Mouse (Mus musculus) heart, postnatal 0 days (tissue): ENCODE measurements around the gene Dynll1. TPM values are rescaled to one million over a fixed set of nuclear protein-coding genes. Genes with fewer than 3 reads are reported as not detected.

Experiments used
- ATAC-seq: fragments of 200-750 bp; cut with Nextera tagmentation; 2 replicates; pipeline ENCODE4 v1.8.0; 2017; ENCODE audit warnings: low read depth, moderate number of reproducible peaks, moderate library complexity; ENCODE audit not compliant: insufficient read depth
- DNase-seq: peaks from one replicate; pipeline ENCODE4 v3.0.0-alpha.2; 2016; ENCODE audit warnings: low spot score
- H3K27ac ChIP-seq: fragments of 300-500 bp; sonication (generic); 2 replicates; pipeline ENCODE4 v1.5.1; 2014; ENCODE audit warnings: low read depth, mild to moderate bottlenecking
- H3K27me3 ChIP-seq: fragments of 300-500 bp; sonication (generic); 2 replicates; pipeline ENCODE4 v1.6.1; 2014; ENCODE audit warnings: low read length, mixed read lengths; ENCODE audit not compliant: control insufficient read depth, insufficient read depth
- H3K36me3 ChIP-seq: fragments of 300-500 bp; sonication (generic); replicated peaks from 2 replicates; pipeline ENCODE4 v1.6.1; 2014; ENCODE audit warnings: low read length, mixed read lengths; ENCODE audit not compliant: control insufficient read depth, insufficient read depth
- H3K4me1 ChIP-seq: fragments of 300-500 bp; sonication (generic); 2 replicates; pipeline ENCODE4 v1.6.1; 2014; ENCODE audit warnings: antibody characterized with exemption; ENCODE audit not compliant: control insufficient read depth, insufficient read depth
- H3K4me2 ChIP-seq: fragments of 300-500 bp; sonication (generic); 2 replicates; pipeline ENCODE4 v1.6.1; 2014; ENCODE audit warnings: low read depth, mild to moderate bottlenecking, low read length, moderate library complexity
- H3K4me3 ChIP-seq: fragments of 300-500 bp; sonication (generic); 2 replicates; pipeline ENCODE4 v1.5.1; 2014; ENCODE audit warnings: low read depth, low read length
- H3K9ac ChIP-seq: fragments of 300-500 bp; sonication (generic); replicated peaks from 2 replicates; pipeline ENCODE4 v1.6.1; 2014; ENCODE audit warnings: low read depth, low read length, mixed read lengths
- H3K9me3 ChIP-seq: fragments of 300-500 bp; sonication (generic); replicated peaks from 2 replicates; pipeline ENCODE4 v1.6.1; 2016; ENCODE audit warnings: low read length; ENCODE audit not compliant: control insufficient read depth
- CTCF ChIP-seq: IDR thresholded peaks from 2 replicates; pipeline ENCODE4 v1.5.1; 2016; ENCODE audit warnings: antibody characterized with exemption, control low read depth, low read depth
- EP300 ChIP-seq: IDR thresholded peaks from 2 replicates; pipeline ENCODE4 v1.6.1; 2016; ENCODE audit warnings: antibody characterized with exemption, low read depth
- WGBS: fragments of 180-500 bp; shearing (Covaris S2); extraction: QIAGEN DNeasy Blood & Tissue Kit; methylation state at CpG from one replicate; pipeline ENCODE4 v1.1.7; 2014; 5-methylcytosine and 5-hydroxymethylcytosine counted together
- polyA plus RNA-seq: library from polyadenylated mRNA; unstranded; fragments of >200 nt; fragmentation: Nextera tagmentation; extraction: Ambion mirVana; gene quantifications from 2 replicates; pipeline ENCODE4 v1.2.1, GENCODE M21; 2015
- total RNA-seq: library from RNA; depleted of rRNA; stranded (reverse); fragments of >200 nt; gene quantifications from 2 replicates; pipeline ENCODE4 v1.2.3, GENCODE M21; 2014; ENCODE audit warnings: low replicate concordance

The Dynll1 gene
- total and polyA plus RNA-seq, 2 experiments from 2014 or later: 224 to 615 TPM

DNA sequence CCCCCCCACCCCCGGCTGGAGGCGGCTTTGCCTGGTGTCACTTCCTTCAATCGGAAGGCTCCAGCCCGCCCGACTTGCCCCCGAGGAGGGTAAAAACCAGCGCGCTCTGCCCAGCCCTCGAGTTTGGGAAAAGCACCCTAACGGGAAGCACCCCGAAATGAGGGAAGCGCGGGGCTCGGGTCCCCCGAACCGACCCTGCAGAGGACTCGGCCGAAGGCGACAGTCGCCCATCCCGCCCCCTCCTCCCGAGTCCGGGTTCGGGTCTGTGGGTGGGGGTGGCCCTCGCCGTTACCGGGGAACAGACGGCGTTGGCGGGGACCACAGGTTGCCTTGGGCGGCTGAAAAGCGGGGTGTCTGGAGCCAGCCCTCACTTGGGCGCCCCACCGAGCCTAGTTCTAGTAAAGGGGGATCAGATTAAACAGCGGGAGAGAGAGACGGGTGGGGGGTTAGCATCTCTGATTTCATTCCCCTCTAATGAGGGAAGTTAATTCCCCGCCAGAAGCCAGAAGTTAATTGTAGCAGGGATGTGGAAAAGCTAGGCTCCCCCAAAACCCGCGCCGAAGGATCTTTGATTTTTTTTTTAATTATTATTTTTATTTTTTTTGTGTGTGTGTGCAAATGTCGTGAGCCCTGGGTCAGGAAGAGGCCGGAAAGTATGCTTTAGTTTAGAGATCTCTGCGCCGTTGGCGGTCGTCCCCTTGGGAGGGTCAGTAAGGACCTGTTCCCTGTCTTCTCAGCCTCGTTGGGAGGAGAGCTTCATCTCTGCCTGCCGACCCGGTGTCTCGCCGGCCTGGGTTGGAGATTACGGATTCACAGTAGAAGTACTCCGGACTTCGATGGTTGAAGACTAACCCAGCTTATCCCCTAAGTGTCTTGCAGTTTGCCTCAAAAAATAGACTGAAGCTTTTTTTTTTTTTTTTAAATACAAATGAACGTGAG lies 27.1 kb upstream of the Dynll1 start:
- H3K9me3 ChIP-seq: no peaks in the 10 kb centered on the region
- peak overlapping the region; percentile 91 for H3K9ac ChIP-seq
- peak overlapping the region; percentile 97 for H3K4me2 ChIP-seq
- peaks cover 29% of the 10 kb centered on the region for H3K4me1 ChIP-seq
- H3K27ac ChIP-seq: peak overlapping the region; percentile 84
- H3K4me3 ChIP-seq: peak overlapping the region; percentile 87
- no peaks in the 10 kb centered on the region for H3K27me3 ChIP-seq
- no peak for TF ChIP-seq EP300
- no peak for TF ChIP-seq CTCF
- ATAC-seq: 0 out of 2 replicates have a peak, but pooled peaks have one; percentile 10
- peaks cover 28% of the 10 kb centered on the region for H3K36me3 ChIP-seq
- under 1% methylated on average over 53 of the region's 55 CpGs for WGBS
- DNase-seq: no peak

- Histone ChIP-seq H3K9ac (peak within 1 kb of the TSS; percentile 91), H3K9me3 (no peaks in the 10 kb centered on the region), H3K27ac (peak within 1 kb of the TSS; percentile 84), H3K4me1 (peaks cover 29% of the 10 kb centered on the region), H3K36me3 (peaks cover 20% of the 10 kb centered on the region), H3K4me2 (peak within 1 kb of the TSS; percentile 97), H3K4me3 (peak within 1 kb of the TSS; percentile 87), H3K27me3 (no peaks in the 10 kb centered on the region)
- DNase-seq (peak; percentile 90), ATAC-seq (peak; percentile 95)
- WGBS: under 1% methylated on average over 89 of the region's 97 CpGs
- TF ChIP-seq EP300: no peak
These were observed 26.2 kb upstream of the Dynll1 start, which contains the start of gene Srsf9 for GRCm38 (mm10) chr5:115326875-115327609. TSS of gene Srsf9 (plus strand) at chr5:115327177.

DNA sequence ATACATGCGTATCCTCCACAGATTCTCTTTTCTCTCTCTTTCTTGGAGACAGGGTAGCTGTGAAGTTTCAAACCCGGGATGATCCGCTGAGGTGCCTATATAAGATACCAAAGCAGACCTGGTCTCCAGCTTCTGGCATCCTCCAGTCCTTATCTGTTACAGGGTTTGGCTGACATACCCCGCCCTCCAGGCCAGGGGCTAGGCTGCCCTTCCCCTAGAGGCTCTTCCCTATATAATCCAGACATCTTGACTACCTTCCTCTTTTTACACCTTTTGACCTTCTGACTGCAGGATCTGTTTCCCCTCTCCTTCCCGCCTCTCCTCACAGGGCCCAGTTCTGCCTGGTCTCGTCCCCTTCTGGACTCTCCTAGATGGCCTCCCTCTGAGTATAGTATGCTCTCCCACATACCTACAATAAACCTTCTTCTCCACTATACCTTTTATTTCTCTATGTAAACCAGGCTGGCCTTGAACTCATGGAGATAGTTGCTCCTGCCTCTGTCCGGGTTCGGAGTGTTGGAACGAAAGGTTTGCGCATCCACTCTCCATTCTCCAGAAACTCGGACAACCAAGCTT lies 25.5 kb upstream of the Dynll1 start:
- TF ChIP-seq EP300 (no peak), CTCF (no peak)
- WGBS: 14% methylated on average over 11 of the region's 11 CpGs
- Histone ChIP-seq H3K9me3 (no peaks in the 10 kb centered on the region), H3K4me1 (peaks cover 29% of the 10 kb centered on the region), H3K36me3 (peaks cover 13% of the 10 kb centered on the region), H3K9ac (peak overlapping the region; percentile 91), H3K4me2 (peak overlapping the region; percentile 97), H3K27me3 (no peaks in the 10 kb centered on the region), H3K27ac (peak overlapping the region; percentile 84), H3K4me3 (peak overlapping the region; percentile 87)
- DNase-seq (no peak), ATAC-seq (peak; percentile 23; the same call in 1 of the 2 replicates)

- peak overlapping the region; percentile 83 for H3K4me2 ChIP-seq
- no peaks in the 10 kb centered on the region for H3K9me3 ChIP-seq
- no peaks in the 10 kb centered on the region for H3K36me3 ChIP-seq
- H3K27me3 ChIP-seq: no peaks in the 10 kb centered on the region
- ATAC-seq (peak; percentile 83), DNase-seq (peak; percentile 83)
- H3K9ac ChIP-seq: peak overlapping the region; percentile 53; the same call in 1 of the 2 replicates
- peak overlapping the region; percentile 75; the same call in 1 of the 2 replicates for H3K27ac ChIP-seq
- H3K4me1 ChIP-seq: peaks cover 4% of the 10 kb centered on the region; the same call in 1 of the 2 replicates
- 1% methylated on average over 22 of the region's 22 CpGs for WGBS
- H3K4me3 ChIP-seq: peak overlapping the region; percentile 46
- TF ChIP-seq CTCF (peak; percentile 60), EP300 (no peak)
These were observed 18.5 kb upstream of the Dynll1 start for GRCm38 (mm10) chr5:115319004-115319940.
